Mouse (Mus musculus) liver (tissue): ENCODE data around the gene Mitf.
A peak's percentile ranks its signal among the peaks of the same experiment; 100 is the strongest.

ENCODE experiments used
- DNase-seq: peaks from one replicate; pipeline ENCODE4 v3.0.0-alpha.2; 2020; ENCODE audit warnings: mixed read lengths

Gene Mitf

DNA sequence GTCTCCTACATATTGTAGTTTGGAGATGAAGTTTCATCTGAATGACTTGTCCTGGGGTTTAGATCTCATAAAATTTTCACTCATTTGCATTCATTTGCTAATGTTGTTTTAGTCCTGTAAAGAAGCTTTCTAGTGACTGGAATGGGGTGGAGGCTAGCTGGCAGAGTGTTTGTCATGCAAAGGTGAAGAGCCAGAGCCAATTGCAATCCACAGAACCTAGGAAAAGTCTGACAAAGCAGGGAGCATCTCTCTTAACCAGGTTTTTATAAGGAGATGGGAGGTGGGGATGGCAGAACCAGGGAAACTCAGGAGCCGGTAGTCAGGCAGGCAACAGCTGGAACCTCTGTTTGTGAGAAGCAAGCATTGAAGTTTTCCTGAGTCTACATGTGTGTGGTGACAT, 144.9 kb downstream of the Mitf start:
- no peak for DNase-seq

DNA sequence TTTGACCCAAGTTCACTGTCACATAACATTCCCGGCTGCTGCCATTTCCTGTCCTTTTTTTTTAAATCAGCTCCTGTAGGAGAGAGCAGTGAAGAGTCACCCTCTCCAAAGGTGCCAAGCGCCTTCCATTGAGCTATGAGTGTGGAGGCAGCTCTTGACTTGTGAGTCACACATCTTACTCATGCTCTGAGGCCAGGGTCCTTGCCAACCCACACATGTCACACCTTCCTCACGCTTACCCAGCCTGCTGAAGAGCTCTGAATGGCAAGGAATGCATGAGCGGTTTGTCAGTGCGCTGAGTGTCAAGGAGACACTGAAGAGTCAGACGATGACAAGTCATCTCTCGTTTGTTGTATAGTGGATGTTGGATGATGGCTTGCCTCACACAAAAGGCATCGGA, 146.0 kb downstream of the Mitf start:
- no peak for DNase-seq

DNA sequence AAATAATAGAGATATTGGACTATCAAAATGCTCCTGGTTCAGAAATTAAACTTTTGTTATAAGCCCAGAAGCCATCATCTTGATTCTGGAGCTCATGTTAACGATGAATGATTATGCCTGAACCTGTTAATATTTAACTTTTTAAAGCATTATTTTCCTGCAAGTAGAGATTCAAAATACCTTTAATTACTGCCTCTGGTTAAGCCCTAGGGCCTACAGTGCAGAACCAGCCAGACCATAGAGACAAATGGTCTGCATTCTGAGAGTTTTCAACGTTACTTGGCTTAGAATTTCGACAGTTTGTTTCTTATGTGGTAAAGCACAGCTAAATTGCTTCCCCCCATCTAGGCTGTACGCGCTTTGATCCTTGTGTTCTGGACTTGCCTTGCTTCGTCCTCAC, 149.3 kb downstream of the Mitf start:
- no peak for DNase-seq

DNA sequence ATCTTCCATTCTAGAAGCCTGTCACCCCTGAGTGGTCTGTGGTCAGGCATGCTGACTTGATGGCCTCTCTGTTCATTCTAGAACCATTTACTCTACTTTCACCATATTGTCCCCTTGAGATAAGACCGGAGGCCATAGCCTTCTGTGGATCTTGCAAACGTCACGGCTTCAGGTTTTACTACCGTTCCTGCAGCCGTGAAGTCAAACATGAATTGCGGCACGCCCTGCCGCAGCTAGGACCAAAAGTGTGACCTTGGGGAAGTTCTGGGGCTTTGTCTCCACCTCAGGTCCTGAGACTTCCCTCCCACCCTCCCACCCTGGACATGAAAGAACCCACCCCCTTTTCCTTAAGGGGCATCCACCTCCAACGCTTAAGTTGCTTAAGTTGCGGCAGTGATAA, 149.8 kb downstream of the Mitf start:
- DNase-seq: no peak

DNA sequence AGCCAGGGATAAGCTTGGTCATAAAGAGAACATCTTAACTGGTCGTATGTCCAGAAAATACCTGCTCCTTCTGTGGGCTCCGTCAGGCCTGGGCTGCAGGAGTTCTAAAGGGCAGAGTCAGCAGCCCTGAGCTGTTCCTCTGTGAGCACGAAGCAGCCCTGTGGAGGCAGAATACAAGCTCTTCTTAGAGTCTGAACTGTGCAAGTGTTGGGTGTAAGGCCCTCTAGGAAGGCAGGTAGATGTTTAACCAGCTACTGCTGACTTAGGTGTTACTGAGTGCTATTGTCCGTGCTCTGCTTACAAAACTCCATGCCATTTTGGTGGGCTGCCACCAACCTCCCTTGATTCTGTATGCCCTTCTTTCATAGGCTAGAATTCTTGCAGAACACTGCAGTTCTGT, 151.4 kb downstream of the Mitf start:
- DNase-seq: no peak

DNA sequence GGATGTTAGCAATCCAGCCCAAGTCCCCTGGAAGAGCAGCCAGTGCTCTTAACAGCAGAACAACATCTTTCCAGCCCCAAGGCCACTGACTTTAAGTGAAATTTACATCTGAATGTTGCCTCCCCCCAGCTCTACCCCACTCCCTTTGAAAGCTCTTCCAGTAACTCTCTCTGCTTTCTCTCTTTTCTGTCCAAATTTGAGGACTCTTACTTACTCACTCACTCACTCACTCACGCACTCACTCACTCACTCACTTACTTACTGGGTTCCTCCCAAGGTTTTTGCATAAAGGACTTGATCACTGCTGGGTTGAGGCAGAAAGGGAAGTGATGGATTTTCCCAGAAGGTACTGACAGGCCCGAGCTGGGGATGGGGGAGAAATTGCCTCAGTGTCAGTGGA, 154.9 kb downstream of the Mitf start:
- DNase-seq: no peak

DNA sequence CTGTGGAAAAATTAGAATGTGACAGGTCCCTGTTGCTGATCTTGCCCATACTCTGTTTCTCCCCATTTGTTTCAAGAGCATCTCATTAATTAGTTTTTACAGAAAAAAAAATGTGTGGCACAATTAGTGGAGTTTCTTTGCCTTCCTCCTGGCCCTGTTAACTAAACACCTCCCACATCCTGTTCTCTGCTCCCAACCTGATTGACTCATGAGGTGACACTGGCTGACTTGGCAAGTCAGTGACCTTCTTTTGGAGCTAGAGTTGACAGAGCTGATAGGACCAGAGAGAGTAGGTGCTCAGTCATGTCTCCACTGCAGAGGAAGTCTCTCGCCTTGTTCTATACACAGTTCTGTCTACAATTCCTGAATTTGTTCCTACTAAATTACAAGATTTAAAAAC, 155.5 kb downstream of the Mitf start:
- DNase-seq: no peak

DNA sequence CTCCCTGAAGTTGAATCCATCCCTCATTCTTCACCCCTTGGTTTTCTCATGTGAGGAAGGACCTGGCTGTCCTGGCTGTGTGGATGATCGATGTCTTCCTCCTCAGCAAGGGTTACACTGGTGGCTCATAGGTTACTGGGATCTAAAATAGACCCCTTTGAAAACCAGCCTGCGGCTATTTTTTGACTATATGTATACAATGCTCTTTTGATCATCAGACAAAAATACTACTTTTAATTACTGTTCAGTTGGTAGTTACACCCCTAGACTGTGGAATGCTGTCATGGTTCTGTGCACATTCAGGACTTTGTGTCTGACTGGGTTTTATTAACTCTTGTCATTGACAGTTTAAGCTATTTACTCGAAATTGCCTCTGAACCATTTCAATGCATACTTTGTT, 157.9 kb downstream of the Mitf start:
- DNase-seq: no peak

DNA sequence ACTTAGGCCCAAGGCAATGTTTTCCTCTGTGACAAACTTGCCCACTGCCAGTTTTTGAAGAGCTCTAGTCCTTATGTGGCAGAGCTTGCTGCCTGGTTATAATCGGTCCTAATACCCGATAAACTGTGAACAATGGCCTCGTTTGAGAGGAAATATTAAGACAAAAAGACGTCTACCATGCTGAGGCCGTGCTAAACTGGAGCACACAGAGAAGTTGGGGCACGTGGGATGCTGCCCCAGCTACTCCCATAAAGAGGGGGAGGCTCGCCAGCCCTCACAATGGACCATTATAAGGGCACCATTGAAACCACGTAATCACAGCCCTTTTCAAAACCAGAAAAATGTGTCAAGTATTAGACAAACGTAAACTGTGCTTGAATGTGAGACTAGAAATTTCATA, 174.8 kb downstream of the Mitf start:
- no peak for DNase-seq

DNA sequence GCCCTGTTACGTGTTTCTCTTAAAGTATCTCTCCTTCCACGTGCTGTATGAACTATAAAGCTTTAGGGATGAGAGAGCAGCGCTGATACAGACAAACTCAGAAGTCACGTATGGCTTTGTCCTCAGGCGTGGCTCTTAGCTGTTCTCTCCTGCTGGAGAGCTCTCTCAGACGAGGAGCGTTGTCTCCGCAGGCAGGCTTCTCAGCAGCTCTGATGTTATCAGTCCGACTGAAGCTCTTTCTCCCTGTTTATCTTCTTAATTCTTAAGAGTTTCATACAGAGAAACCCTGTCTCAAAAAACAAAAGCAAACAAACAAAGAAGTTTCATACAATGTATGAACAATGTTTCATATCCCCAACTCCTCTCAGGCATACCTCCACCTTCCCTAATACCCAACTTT, 178.8 kb downstream of the Mitf start:
- no peak for DNase-seq

DNA sequence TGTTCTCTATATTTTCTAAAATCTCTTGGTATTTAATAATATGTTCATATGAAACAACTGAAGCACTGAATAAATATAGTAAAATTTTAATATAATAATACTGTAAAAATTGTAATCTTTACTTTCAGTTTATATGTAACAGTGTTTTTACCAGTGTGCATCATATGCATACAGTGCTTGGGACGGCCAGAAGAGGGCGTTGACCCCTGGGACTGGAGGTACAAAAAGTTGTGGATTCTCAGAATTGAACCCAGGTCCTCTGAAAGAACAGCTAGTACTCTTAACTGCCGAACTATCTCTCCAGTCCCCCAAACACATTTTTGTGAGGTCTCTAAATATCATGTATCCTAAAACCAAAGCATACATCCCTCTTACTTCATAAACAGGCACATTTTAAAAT, 179.6 kb downstream of the Mitf start:
- no peak for DNase-seq

DNA sequence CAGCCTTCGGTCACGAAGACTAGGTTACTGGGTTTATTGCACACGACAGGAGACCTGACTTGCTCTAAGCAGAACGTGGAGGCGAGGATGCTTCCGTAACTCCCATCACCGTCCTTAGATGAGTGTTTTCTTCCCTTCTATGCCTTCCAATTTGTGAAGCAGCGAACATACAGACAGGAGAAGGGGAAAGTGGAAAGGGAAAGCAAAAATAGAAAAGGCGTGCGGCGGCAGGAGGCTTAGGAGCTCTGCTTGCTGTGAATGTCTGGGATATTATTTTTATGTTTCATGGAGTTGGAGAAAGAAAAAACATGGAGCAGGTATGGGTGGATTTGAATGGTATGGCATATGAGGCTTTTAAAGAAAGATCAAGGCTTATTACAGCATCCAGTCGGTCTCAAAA, 186.7 kb downstream of the Mitf start:
- no peak for DNase-seq

DNA sequence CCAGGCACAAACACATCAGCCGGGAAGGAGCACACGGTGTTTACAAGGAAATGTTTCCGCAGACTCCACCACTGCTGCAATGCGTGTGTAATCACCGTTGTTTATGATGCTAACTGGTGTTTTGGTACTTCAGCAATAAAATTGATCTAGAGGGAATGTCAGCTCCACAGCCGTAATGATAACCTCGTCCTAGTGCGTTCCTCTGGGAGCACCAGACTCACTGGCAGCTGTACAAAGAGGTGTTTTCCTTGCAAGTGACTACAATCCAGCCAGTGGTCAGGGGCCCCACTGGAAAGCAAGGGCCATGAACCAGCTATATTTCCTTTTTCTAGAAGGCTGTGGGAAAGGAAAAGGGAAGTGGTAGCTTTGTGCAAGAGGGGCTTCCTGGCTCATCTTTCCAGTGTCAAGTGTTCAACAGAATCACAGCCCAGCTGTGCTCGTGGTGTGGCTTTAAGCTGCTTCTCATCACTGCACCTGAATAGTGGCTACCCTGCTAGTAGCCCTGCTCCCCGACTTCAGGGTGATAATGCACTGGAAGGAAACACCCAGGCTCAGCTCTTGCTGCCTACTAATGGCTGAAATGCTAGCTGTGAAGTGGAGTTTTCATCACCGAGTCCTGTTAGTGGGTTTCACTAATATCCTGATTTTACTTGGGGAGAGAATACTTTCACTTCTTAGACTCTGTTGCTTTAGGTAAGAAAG, 188.9 kb downstream of the Mitf start:
- peak; percentile 4 for DNase-seq

DNA sequence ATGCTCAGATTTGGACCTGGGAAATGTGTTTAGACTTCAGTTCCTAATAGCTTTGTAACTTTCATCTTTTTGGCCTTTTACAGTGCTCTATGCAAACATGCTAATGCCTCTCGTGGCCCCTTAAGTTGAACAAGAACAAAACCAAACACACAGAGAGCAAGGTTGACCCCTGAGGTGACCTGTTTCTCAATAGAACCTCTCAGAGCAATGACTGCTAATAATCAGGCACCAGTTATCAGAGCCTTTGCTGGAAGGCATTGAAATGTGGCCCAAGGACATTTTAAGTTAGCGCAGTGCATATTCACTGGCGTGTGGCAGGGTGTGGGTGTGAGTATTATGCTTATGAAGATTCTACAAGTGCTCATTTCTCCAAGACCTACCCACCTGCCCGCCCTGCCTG, 194.7 kb downstream of the Mitf start:
- no peak for DNase-seq

DNA sequence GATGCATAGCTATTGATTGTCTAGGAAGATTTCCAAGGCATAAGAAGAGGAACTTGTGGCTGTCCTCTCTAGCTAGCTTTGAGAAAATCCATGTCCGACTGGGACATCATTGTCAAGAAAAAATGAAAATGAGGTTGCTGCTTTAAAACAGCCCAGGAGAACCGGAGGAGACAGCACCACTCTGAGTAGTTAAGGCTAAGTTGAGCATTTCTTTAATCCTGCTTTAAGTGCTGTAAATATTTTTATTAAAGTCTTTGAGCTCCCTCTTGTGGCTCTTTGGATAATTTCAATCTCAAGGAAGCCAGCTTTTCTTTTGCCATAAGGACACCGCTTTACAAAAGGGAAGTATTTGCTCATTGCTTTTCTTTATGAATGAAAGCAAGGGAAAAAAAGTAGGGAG, 196.3 kb downstream of the Mitf start:
- DNase-seq: no peak

DNA sequence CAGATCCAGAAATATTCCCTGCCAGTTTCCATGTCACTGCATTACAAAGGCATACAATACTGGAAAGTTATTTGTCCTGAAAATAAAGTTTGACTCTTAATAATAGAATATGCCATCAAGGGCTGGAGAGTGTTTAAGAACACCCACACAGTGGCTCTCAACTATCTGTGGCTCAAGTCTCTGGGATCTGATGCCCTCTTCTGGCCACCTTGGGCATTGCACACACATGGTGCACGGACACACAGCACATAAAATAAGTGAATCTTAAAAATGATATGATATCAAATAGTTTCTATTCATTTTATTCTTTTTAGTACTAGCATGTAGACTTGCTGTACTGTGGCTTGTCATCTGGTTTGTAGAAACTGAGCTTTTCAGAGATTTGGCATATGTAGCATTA, 198.7 kb downstream of the Mitf start:
- peak; percentile 44 for DNase-seq

DNA sequence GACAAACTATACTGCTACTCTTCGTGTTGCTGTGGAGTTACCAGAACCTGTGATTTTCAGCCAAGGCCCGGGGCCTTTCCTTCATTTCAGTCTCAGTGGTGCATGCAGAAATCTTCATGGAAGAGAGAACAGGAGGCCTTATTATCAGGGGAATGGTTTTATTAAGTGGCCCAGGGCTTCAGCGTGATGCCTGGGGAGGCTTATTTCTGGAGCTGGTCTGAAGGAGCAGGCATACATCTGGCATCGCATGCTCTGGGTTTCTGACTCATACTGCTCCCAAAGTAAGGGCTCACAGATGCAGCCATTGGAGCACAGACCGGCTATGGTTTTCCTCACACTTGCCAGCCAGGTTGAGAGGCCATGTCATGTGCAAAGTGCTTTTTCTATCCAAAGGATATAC, 208.2 kb downstream of the Mitf start:
- DNase-seq: no peak

DNA sequence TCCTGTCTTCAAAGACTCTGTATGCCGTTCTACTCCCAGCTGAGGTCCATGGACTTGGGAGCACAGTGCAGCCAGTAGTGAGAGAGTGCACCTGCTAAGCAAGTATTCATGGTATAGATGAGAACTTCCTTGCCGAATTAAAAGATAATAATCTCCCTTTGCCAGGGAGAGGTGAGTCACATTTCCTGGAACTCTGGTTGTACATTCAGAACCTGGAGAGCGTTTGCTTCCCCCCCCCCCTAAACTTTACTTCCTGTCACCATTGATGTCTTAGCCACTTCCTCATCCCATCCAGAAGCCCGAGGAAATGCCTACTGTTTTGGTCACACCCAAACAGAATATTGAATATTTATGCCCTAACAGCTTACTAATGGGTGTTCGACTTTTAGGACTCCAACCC, 209.0 kb downstream of the Mitf start:
- no peak for DNase-seq

DNA sequence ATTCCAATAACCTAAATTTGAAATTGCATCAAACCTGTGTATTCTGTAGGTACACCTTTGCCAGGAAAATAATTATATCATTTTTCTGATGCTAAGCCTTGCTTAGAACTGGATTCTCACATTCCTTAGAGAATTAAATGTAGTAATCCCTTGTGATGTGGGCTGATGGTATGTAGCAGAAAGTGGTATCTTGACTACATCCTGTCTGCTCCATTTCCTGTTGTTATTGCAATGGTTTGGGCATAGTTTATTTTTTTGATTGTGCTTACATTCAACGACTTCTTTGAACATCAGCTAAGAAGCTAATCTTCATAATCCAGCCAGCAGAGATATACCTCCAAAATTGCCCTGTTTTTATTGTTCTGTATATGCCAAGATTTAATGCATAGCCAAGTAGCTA, 217.0 kb downstream of the Mitf start:
- DNase-seq: no peak

DNA sequence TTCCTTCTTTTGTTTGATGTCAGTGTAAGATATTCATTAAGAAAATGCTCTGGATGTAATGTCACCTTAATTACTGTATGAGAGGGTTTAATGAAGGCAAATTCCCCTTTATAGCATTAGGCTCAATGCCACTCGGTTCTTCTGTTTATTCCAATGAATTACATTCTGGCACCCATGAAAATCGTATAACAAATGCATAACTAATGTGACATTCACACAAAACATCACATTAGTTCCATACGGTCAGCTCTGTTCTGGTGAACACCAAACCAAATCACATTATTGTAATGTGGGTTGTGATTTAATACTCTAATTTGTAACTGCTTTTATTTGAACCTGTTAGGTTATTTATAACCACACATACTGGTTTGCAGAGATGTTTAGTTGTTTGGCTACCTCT, 231.7 kb downstream of the Mitf start:
- DNase-seq: no peak

DNA sequence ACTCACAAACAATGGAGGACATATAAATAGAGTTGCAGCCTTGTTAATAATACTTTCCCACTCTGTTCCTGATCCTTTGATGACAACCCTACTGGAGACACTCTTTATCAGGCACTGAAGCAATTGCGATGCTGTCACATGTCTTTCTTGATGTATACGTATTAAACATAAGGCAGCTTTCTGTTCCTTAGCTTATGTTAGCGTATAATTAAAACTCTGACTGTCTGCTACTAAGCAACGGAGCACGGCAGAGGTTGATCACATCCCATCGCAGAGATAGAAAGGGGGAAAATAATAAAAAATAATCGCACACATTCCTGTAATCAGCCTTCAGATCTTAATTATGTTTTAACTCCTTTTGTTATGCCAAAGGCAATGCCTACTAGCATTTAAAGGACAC, 234.9 kb downstream of the Mitf start:
- no peak for DNase-seq

DNA sequence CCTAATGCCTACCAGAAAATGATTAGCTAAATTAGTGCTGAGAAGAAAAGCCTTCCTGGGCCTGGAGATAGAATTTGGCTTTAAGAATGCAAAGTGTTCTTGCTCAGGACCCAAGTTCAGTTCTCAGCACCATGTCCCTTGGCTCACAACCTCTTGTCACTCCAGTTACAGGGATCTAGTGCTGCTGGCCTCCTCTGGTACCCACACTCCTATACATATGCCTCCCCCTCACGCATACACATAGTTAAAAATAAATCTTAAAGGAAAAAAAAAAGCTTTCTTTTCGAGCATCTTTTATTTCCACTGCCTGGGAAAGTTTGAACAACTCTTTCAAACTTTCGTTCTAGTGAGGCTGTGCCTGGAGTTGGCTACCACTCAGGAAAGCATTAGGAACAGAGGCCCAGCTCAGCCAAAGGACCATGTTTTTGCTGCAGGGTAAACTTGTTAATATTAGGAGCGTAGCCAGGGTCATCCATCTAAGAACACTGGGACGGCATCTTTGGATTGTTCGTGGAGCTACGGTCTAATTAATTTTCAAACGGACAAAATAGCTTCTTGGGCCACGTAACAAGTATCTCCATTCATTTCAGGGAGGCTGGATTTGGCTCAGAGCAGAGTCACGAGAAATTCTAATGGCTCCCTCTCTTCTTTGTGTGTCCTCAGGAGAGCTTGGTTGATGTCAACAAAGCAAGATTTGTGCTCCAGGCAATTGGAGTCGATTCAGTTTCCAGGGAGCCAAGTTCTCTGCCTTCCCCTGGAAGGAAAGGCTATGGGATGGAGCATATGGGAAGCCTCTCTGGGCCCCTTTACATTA, 239.7 kb downstream of the Mitf start:
- no peak for DNase-seq

DNA sequence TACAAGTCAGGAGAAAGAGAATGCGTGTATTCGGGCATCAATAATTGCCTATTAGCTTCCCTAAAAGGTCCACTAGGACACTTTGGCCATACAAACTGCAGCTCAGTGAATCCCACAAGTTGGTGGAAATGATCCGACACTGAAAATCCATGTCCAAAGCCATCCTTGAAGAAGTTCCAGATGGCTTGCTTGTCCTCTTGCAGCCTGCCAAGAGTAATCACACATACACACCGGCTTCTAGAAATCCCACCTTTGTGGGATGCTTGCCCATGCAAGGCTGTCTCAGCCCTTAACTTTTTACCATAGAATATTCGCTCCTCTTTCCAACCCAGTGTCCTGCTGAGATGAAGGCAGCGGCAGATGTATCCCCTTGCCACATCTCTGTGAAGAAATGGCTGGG, 240.9 kb downstream of the Mitf start:
- DNase-seq: no peak

DNA sequence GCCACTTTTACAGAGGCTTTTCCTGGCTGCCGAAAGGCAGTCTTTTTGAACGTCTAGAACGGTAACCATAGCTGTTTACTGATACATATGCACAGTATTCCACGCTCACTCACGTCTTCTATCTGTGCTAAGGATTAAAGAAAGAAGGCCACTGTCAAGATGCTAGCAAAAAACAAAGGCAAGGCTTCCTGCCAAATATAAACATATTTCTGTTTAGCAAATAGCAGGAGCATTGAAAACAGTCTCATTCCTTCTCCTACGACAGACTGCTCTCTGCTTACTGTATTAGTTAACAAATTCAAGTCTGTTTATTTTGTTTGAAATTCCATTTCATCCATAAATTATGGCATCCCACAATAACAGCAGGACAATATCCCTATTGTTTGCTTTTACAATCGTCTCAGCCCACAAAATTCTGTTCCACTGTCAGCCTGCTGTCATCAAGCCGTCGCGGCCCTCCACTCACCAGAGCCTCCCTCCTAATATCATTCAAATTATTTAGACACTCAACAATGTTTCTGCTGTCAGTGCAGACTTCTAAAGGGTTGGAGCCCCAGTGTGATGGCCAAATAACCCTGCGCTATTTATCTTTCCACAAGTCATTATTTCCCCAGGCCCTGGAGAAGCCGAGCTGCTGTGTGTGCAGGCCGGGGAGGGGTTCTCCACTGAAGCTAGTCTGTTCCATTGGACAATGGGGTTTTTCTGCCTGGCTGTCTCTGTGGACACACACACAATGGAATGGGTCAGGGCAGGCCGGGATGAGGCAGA, 242.0 kb downstream of the Mitf start:
- peak; percentile 3 for DNase-seq
